Mouse (Mus musculus): Measurements from ENCODE around the gene Pank1.

Gene Pank1

DNA sequence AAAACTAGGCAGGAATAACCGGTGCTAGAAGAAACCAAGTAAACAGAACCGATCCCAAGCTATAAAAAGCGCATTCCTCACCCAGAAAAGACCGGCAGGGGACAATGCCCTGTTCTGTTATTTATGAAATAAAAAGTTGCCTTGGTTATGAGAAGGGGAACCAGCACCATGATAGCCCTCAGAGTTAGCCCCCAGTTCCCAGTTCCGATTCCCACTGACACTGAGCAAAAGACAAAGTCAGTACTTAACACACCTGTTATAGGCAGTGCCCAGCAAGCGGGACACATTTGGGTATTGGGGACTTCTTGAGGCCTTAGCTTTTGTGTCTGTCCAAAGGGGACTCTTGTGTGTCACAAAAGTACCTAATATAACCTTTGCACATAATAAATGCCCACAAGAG lies 369 bp upstream of the Pank1 start:
- DNase-seq (ENCODE audit: low spot score in 2 of 2): no peak

DNA sequence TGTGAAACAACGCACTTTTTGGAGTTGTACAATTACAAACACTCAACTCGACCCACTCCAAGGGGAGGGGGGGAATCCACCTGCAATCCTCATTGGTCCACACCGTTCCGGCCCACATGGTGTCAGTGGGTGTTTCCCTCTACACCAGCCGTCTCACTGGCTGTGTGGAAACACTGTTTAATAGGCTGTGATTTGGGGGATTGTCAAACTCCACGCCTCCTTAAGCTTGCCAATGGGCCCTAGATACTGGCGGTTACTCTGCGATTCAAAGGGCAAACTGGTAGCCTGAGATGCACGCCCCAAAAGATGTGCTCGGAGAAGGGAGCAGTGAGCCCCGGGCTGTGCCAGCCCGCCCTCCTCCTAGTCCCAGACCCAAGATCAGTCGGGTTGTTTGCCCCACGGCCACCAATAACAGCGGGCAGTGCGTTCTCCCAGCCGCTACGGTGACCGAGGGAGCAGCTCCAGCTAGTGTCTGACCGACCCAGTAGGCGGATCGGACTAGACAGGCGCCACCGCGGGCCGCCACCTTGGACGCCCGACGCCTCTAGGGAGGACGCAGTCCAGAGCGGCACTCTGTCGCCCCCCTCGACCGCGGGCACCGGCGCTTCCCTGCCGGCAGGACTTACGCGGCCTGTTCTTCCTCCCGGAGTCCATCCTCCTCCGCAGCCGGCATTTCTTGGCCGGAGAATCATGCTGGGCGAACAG lies 1.2 kb downstream of the Pank1 start:
- DNase-seq (ENCODE audit: low spot score in 2 of 2): peak; percentile 81 to 87

GRCm38 (mm10) chr19:34876676-34877075 lies 2.6 kb downstream of the Pank1 start:
- no peak for DNase-seq (ENCODE audit: low spot score in 2 of 2)

- no peak for DNase-seq (ENCODE audit: low spot score in 2 of 2)
Observed at GRCm38 (mm10) chr19:34869375-34869774, 9.9 kb downstream of the Pank1 start.

GRCm38 (mm10) chr19:34868093-34868741 lies 11.0 kb downstream of the Pank1 start:
- DNase-seq (ENCODE audit: low spot score in 2 of 2): no peak

DNA sequence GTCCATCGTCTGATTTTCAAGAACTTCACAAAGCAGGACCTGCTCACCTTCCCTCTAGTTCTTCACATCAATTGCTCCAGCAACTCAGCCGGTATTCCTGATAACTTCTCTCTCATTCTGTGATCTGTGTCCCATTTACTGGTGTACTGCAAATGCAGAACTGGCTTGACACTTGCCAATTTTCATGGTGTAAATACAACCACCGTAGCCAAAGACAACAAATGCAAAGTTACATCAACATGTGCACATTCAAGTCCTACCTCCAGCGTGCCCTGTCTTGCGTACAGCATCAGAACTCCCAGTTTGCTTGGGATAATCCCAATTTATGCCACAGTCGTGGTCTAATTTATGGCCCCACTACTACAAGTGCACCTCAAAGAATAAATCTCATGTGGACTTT lies 15.5 kb downstream of the Pank1 start:
- no peak for DNase-seq (ENCODE audit: low spot score in 2 of 2)

DNA sequence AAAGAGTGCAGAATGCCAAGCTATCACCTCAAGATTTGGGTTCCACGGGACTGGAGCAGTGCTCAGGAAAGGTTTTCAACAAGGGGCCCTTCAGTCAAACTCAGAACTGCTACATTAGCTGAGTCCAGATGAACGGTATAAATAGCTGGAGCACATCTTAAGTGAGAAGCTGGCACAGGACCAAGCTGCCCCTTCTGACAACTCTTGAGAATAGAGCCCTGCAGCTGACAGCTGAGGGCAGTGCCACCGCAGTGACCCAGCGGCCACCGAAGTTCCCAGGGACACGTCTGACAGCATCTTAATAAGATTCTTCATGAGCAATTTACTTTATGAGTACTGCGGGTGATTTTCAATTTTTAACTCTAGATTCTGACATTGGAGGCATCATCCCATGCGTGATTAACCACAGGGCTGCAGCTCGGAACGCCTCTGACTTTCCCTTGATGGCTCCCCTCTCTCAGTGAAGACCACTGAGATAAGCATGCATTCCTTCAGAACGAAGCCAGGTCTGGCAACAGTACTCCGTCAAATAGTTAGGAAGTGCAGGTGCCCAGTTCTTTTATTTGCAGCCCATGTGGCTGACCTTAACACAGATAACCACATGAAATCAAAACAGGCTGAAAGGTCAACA lies 23.1 kb downstream of the Pank1 start:
- DNase-seq (ENCODE audit: low spot score in 2 of 2): no peak

GRCm38 (mm10) chr19:34851161-34851560 lies 28.1 kb downstream of the Pank1 start:
- no peak for DNase-seq (ENCODE audit: low spot score in 2 of 2)

- DNase-seq (ENCODE audit: low spot score in 2 of 2): no peak
Observed at GRCm38 (mm10) chr19:34849426-34849825, 29.8 kb downstream of the Pank1 start.

- no peak for DNase-seq (ENCODE audit: low spot score in 2 of 2)
Observed at GRCm38 (mm10) chr19:34848164-34848563, 31.1 kb downstream of the Pank1 start.

- no peak for DNase-seq (ENCODE audit: low spot score in 2 of 2)
Observed at GRCm38 (mm10) chr19:34847103-34847502, 32.2 kb downstream of the Pank1 start.

- no peak for DNase-seq (ENCODE audit: low spot score in 2 of 2)
Observed at GRCm38 (mm10) chr19:34846508-34847038, 32.7 kb downstream of the Pank1 start.

- DNase-seq (ENCODE audit: low spot score in 2 of 2): no peak
Observed at GRCm38 (mm10) chr19:34846005-34846404, 33.2 kb downstream of the Pank1 start.

DNA sequence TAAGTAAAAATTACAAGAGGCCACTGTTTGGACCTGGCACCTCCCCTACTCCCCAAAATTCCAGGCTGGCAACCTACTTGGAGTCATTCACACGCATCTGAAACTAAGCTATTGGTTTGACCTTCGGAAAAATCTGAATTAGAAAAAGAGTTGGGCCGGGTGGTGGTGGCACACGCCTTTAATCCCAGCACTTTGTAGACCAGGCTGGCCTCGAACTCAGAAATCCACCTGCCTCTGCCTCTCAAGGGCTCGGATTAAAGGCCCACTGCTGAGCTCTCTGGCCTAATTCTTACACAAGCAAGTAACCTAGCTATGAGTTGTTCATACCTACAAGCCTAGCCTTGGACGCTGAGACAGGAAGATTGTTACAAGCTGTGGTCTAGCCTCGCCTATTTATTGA lies 33.9 kb downstream of the Pank1 start:
- DNase-seq (ENCODE audit: low spot score in 2 of 2): no peak

DNA sequence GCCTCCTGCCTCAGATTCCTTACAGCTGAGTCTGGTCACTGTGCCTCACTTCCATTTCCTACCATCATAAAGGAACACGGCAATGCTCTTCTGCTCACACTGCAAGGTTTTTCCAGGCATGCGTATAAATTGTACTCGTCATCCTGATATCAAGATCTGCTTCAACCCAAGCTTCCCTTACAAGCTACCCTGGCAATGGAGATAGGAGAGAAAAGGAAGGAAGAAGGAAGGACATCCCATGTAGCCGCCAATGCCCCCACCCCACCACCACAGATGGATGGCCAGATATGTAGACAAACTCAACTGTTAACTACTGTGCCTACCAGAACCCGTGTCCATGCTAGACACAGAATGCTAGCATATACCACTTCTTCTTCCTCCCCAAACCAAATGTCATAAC lies 34.5 kb downstream of the Pank1 start:
- DNase-seq (ENCODE audit: low spot score in 2 of 2): no peak

DNA sequence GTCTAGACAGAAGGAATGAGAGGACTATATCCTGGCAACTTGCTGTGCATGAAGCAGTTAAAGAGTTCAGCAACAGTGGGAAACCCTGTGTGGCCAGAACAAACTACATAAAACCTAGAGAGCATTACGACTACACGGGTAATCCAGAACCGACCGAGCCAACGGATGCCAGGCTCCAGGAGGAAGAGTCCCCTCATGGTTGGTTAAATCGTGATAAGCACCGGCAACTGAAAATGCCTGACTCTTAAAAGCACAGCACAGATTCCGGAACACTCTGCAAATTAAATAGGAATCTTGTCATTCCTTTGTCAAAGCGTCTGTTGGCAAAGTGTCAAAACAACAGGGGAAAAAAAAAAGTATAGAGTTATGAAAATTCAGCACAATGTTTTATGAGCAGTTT lies 35.2 kb downstream of the Pank1 start:
- DNase-seq (ENCODE audit: low spot score in 2 of 2): no peak

DNA sequence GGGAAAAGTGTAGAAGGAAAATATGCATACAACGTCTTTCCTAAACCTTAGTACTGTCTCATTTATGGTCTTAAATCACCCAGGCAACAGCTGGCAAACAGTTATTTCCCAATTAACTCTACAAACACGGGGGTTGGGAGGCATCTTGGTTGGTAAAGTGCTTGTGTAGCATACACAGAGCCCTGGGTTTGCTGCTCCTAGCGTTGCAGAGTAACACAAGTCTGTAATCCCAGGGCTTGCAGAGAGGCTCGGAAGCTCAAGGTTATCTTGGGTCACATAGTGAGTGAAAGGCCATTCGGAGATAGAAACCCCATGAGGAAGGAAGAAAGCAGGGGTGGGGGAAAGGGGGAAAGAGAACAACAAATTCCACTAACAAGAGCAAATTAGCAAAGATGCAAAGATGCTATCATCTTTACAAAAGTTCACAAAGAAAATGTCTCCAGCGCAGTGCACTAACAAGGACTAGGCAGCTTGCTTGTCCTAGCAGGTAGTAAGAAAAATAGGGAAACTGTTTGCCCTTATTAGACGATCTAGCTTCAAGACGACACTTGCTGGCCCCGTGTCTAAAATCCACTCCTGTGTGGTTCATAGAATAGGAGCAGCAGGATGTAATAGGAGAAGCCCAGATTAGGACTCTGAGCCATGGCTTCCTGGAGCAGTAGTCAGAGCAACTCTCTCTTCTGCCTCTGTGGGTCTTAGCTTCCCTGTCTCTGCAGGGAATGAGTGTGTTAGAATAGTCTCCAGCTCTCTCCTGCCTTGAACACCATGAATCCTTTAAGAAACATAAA lies 37.3 kb downstream of the Pank1 start:
- DNase-seq (ENCODE audit: low spot score in 2 of 2): no peak

GRCm38 (mm10) chr19:34838624-34839023 lies 40.6 kb downstream of the Pank1 start:
- no peak for DNase-seq (ENCODE audit: low spot score in 2 of 2)

DNA sequence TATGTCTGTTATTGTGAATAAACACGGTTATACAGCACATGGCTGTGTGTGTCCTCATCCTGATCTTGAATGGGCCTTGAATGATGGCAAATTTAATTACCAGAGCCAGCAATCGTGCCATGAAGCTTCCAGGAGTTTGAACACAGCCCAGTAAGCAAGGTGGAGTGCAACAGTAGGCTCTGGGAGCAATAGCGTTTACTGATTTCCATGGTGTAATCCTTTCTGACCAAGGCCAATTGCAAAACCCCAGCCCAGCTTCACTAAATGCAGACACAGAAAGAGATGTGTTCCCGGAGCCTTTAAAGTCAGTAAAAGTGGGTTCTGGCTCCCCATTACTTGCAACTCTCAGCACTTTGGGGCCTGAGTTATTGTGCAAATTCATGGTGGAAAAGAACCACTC lies 47.6 kb downstream of the Pank1 start:
- DNase-seq (ENCODE audit: low spot score in 2 of 2): no peak

DNA sequence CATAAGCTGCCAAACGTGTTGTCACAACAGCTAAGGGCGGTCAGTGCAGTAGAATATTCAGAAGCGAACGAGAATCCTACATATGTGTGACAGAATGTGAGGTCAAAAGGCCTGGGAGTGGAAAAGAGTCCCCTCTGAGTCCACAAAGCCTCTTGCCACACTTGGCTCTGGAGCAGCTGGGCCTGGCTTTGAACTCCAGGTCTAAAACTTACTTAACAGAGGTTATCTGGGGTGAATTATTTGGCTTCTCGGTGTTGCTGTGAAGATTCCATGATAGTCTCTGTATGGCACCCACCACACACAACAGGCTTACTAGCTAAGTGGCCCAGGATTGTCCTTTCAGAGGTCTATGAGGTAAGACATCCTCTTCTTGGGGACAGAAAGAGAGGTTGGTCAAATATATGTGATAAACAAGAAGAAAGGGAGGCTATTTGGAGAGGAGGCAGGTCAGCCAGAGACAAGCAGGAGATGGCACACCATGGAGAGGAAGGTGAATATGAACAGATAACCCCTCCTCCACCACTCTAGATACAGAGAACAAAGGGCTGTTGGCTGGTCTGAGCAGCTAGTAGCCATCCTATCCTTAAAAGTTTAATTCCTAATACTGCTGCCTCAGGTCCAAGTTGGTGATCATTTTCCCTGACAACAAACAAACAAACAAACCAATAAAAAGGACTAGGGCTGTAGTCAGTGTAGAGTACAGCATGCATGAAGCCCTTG lies 51.2 kb downstream of the Pank1 start:
- no peak for DNase-seq (ENCODE audit: low spot score in 2 of 2)

DNA sequence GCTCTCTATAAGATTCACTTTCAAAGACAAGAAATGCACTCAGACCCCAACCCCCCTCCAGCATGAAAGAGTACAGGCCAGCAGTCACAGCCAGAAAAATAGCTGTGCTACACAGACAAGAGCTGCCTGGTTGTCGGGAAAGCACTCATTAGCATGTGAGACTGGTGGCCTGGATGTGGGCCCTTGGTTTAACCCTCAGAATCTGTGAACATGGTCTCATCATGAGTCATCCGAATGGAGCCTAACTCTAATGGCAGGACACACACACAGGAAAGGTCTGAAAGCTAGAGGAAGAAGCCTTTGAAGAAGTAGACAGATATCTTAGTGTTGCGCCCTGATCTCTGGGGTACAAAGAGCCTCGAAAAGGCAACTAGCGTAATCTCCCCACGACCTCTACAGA lies 51.8 kb downstream of the Pank1 start:
- DNase-seq (ENCODE audit: low spot score in 2 of 2): no peak

Measured in urinary bladder, postnatal 36 days (tissue).